Mouse (Mus musculus): ENCODE measurements around the gene Mtcl1. TPM values are rescaled to one million over a fixed set of nuclear protein-coding genes. Genes with fewer than 3 reads are reported as not detected.

Gene Mtcl1
- total and polyA plus RNA-seq, 2 experiments from 2014 or later: 0.57 to 5.6 TPM

GRCm38 (mm10) chr17:66318031-66318430, 131.5 kb downstream of the Mtcl1 start:
- ATAC-seq (ENCODE audit: insufficient read depth, low read depth) (no peak), DNase-seq (ENCODE audit: low spot score) (no peak)
- Histone ChIP-seq H3K36me3 (replicated peaks; ENCODE audit: control insufficient read depth, insufficient read depth, low read length) (no peaks in the 10 kb centered on the region), H3K4me2 (ENCODE audit: low read depth, low read length) (no peak overlapping the region), H3K4me3 (ENCODE audit: low read depth, low read length) (no peak overlapping the region), H3K9me3 (replicated peaks; ENCODE audit: control insufficient read depth, low read length) (no peaks in the 10 kb centered on the region), H3K27me3 (ENCODE audit: control insufficient read depth, insufficient read depth, low read length) (no peaks in the 10 kb centered on the region), H3K4me1 (ENCODE audit: control insufficient read depth, insufficient read depth) (peaks cover 6% of the 10 kb centered on the region; the same call in 1 of the 2 replicates), H3K9ac (replicated peaks; ENCODE audit: low read depth, low read length) (no peak overlapping the region), H3K27ac (ENCODE audit: low read depth) (no peak overlapping the region)
- WGBS: 83% methylated on average over 3 of the region's 3 CpGs
- TF ChIP-seq CTCF (IDR thresholded peaks at IDR 0.05; ENCODE audit: low read depth) (no peak), EP300 (IDR thresholded peaks at IDR 0.05; ENCODE audit: low read depth) (no peak)

GRCm38 (mm10) chr17:66317576-66317975, 132.0 kb downstream of the Mtcl1 start:
- WGBS: 89% methylated on average over 4 of the region's 4 CpGs
- H3K36me3 ChIP-seq (replicated peaks; ENCODE audit: control insufficient read depth, insufficient read depth, low read length): no peaks in the 10 kb centered on the region
- H3K9me3 ChIP-seq (replicated peaks; ENCODE audit: control insufficient read depth, low read length): no peaks in the 10 kb centered on the region
- TF ChIP-seq CTCF (IDR thresholded peaks at IDR 0.05; ENCODE audit: low read depth) (no peak), EP300 (IDR thresholded peaks at IDR 0.05; ENCODE audit: low read depth) (no peak)
- H3K4me3 ChIP-seq (ENCODE audit: low read depth, low read length): no peak overlapping the region
- no peak overlapping the region for H3K4me2 ChIP-seq (ENCODE audit: low read depth, low read length)
- H3K27me3 ChIP-seq (ENCODE audit: control insufficient read depth, insufficient read depth, low read length): no peaks in the 10 kb centered on the region
- no peak for DNase-seq (ENCODE audit: low spot score)
- ATAC-seq (ENCODE audit: insufficient read depth, low read depth): no peak
- no peak overlapping the region for H3K27ac ChIP-seq (ENCODE audit: low read depth)
- peaks cover 6% of the 10 kb centered on the region; the same call in 1 of the 2 replicates for H3K4me1 ChIP-seq (ENCODE audit: control insufficient read depth, insufficient read depth)
- no peak overlapping the region for H3K9ac ChIP-seq (replicated peaks; ENCODE audit: low read depth, low read length)

GRCm38 (mm10) chr17:66317156-66317555, 132.4 kb downstream of the Mtcl1 start:
- H3K4me1 ChIP-seq (ENCODE audit: control insufficient read depth, insufficient read depth): peaks cover 6% of the 10 kb centered on the region; the same call in 1 of the 2 replicates
- no peak for TF ChIP-seq CTCF (IDR thresholded peaks at IDR 0.05; ENCODE audit: low read depth)
- TF ChIP-seq EP300 (IDR thresholded peaks at IDR 0.05; ENCODE audit: low read depth): no peak
- H3K4me2 ChIP-seq (ENCODE audit: low read depth, low read length): no peak overlapping the region
- no peaks in the 10 kb centered on the region for H3K27me3 ChIP-seq (ENCODE audit: control insufficient read depth, insufficient read depth, low read length)
- H3K9ac ChIP-seq (replicated peaks; ENCODE audit: low read depth, low read length): no peak overlapping the region
- no peak overlapping the region for H3K4me3 ChIP-seq (ENCODE audit: low read depth, low read length)
- no peaks in the 10 kb centered on the region for H3K9me3 ChIP-seq (replicated peaks; ENCODE audit: control insufficient read depth, low read length)
- no peaks in the 10 kb centered on the region for H3K36me3 ChIP-seq (replicated peaks; ENCODE audit: control insufficient read depth, insufficient read depth, low read length)
- ATAC-seq (ENCODE audit: insufficient read depth, low read depth) (no peak), DNase-seq (ENCODE audit: low spot score) (no peak)
- 81% methylated on average over 5 of the region's 5 CpGs for WGBS
- no peak overlapping the region for H3K27ac ChIP-seq (ENCODE audit: low read depth)

- Histone ChIP-seq H3K4me1 (ENCODE audit: control insufficient read depth, insufficient read depth) (peaks cover 6% of the 10 kb centered on the region; the same call in 1 of the 2 replicates), H3K36me3 (replicated peaks; ENCODE audit: control insufficient read depth, insufficient read depth, low read length) (no peaks in the 10 kb centered on the region), H3K27me3 (ENCODE audit: control insufficient read depth, insufficient read depth, low read length) (no peaks in the 10 kb centered on the region), H3K9me3 (replicated peaks; ENCODE audit: control insufficient read depth, low read length) (no peaks in the 10 kb centered on the region), H3K4me2 (ENCODE audit: low read depth, low read length) (no peak overlapping the region), H3K4me3 (ENCODE audit: low read depth, low read length) (no peak overlapping the region), H3K9ac (replicated peaks; ENCODE audit: low read depth, low read length) (no peak overlapping the region), H3K27ac (ENCODE audit: low read depth) (no peak overlapping the region)
- 13% methylated on average over 10 of the region's 10 CpGs for WGBS
- peak; percentile 33 for DNase-seq (ENCODE audit: low spot score)
- no peak for TF ChIP-seq CTCF (IDR thresholded peaks at IDR 0.05; ENCODE audit: low read depth)
- no peak for TF ChIP-seq EP300 (IDR thresholded peaks at IDR 0.05; ENCODE audit: low read depth)
- ATAC-seq (ENCODE audit: insufficient read depth, low read depth): no peak
Measured at GRCm38 (mm10) chr17:66315451-66315850, 134.1 kb downstream of the Mtcl1 start.

GRCm38 (mm10) chr17:66314566-66315285, 134.8 kb downstream of the Mtcl1 start:
- H3K4me2 ChIP-seq (ENCODE audit: low read depth, low read length): no peak overlapping the region
- H3K9ac ChIP-seq (replicated peaks; ENCODE audit: low read depth, low read length): no peak overlapping the region
- no peaks in the 10 kb centered on the region for H3K9me3 ChIP-seq (replicated peaks; ENCODE audit: control insufficient read depth, low read length)
- ATAC-seq (ENCODE audit: insufficient read depth, low read depth) (no peak; the same call in 1 of the 2 replicates), DNase-seq (ENCODE audit: low spot score) (peak; percentile 13)
- no peak overlapping the region for H3K27ac ChIP-seq (ENCODE audit: low read depth)
- H3K4me1 ChIP-seq (ENCODE audit: control insufficient read depth, insufficient read depth): peaks cover 6% of the 10 kb centered on the region; the same call in 1 of the 2 replicates
- 60% methylated on average over 13 of the region's 13 CpGs for WGBS
- no peaks in the 10 kb centered on the region for H3K27me3 ChIP-seq (ENCODE audit: control insufficient read depth, insufficient read depth, low read length)
- H3K36me3 ChIP-seq (replicated peaks; ENCODE audit: control insufficient read depth, insufficient read depth, low read length): no peaks in the 10 kb centered on the region
- TF ChIP-seq CTCF (IDR thresholded peaks at IDR 0.05; ENCODE audit: low read depth) (no peak), EP300 (IDR thresholded peaks at IDR 0.05; ENCODE audit: low read depth) (no peak)
- no peak overlapping the region for H3K4me3 ChIP-seq (ENCODE audit: low read depth, low read length)

All from heart, postnatal 0 days (tissue).